Mouse (Mus musculus): Measurements from ENCODE around the gene F12. TPM values are rescaled to one million over a fixed set of nuclear protein-coding genes. Genes with fewer than 3 reads are reported as not detected.
"Not testable (repeated sequence)": the region's sequence is repeated elsewhere in the genome, so short reads cannot be mapped to it uniquely, and the experiment has no call there.

Gene F12
- total RNA-seq, 2 experiments from 2014 or later = 0.12 TPM; not detected in 1

DNA sequence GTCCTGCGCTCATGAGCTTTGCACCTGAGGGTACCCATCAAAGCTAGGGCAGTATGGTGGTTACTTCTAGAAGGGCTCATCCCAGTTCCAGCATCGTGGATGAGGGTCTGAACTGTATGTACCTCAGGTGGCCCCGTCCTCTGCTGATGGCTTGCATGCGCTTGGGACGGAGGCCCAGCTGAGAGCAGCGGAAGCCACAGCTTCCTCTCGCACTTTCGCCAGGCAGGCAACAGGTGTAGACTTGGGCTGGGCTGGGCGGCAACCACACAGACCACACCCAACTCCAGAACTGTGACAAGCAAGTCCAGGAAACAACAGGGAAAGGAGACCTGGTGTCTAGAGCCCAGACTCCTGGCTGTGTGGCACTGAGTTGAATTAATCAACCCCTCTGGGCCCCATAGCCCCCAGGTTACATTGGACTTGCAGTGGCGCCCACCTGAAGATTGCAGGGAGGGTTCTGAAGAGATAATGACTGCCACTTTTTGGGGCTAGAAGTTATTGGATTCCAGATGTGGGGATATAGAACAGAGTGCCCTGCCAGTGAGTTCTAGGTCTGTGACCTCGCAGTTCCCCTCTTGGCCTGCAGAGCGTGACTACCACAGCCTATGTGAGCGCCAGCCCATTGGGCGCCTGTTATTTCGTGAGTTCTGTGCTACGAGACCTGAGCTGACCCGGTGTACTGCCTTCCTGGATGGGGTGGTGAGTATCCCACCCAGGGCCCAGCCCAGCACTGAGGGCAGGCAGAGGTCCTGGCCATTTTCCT lies 23.3 kb upstream of the F12 start:
- DNase-seq (ENCODE audit: low spot score) = no peak

DNA sequence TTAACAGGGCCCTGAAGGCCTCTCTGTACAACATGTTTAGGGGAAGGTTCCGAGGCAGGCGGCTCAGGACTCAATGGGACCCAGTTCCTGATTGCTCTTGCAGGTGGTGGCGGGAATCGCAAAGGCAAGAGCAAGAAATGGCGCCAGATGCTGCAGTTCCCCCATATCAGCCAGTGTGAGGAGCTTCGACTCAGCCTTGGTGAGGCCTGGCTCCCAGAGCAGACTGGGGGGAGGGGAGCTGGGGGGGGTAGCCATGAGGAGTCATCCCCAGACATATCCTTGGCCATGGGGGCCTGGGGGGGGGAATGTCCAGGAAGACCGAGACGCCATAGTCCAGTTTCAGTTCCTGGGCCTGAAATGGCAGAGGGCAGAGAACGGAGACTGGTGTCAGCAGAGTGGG lies 22.6 kb upstream of the F12 start:
- no peak for DNase-seq (ENCODE audit: low spot score)

DNA sequence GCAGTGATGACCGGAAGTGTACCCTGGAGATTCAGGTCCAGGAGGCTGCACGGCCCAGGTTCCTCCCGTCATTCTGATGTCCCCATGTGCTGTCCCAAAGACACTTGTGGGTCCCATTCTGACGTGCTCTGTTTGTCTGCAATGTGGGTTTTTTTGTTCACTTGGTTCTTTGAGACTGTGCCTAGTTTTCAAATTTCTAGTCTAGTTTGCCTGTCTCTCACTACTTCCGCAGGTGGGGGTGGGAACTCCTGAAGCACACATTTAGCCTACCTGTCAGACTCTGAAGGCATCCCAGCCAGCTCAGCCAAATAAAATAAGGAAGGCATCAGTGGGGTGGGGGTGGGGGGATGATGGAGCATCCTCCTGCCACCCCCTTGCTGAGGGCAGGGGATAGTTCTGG lies 21.5 kb upstream of the F12 start:
- DNase-seq (ENCODE audit: low spot score) = no peak

DNA sequence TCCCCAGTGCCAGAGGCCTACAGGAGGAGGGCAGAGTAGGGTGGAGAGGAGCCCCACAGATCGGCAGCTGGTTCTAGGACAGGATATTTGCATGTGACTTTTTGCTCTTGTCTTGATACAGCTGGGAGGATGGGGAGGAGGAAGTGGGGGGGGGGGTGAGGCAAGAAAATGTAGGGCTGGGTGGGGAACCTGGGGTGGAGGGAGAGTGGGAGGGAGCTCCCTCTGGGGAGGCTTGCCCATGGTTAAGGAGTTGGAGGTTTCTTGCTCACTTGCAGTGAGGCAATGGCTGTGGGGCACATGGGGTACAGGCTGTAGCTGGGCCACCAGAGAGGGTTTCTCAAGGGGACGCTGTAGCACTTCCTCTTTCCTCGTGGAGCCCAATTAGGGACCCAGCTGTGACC lies 20.9 kb upstream of the F12 start:
- no peak for DNase-seq (ENCODE audit: low spot score)

DNA sequence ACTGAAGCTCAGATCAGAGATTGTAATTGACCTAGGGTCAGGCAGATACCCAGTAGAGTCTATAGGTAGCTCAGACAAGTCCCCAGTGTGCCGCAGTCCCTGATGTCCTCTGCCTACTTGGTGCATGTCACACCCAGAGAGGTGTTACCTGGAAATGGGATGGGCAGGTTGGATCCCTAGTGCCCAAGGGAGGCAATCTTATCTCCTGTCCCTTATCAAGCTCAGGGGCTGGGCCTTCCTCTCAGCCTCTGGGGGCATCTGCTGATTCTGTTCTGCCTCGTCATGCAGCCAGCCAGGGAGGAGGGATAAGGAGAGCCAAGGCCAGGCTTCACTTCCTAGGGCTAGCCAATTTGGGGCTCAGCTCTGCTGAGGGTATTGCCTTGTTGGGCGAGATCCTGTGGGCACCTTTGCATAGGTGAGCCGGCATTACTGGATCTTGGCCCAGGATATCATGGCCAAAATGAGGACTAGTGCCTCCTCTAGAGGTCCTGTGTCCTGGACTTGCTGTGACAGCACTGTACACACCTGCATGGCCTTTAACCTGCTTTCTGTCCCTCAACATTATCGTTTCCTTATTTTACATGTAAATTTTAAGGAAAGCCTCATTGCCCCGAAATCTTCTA lies 20.0 kb upstream of the F12 start:
- DNase-seq (ENCODE audit: low spot score) = no peak

GRCm38 (mm10) chr13:55445361-55446091 lies 18.9 kb upstream of the F12 start:
- DNase-seq (ENCODE audit: low spot score) = no peak

GRCm38 (mm10) chr13:55444937-55445315 lies 18.3 kb upstream of the F12 start, which contains the start of gene Grk6:
Gene Grk6, plus strand, starts transcription at chr13:55445072.
- DNase-seq (ENCODE audit: low spot score) = peak; percentile 100

DNA sequence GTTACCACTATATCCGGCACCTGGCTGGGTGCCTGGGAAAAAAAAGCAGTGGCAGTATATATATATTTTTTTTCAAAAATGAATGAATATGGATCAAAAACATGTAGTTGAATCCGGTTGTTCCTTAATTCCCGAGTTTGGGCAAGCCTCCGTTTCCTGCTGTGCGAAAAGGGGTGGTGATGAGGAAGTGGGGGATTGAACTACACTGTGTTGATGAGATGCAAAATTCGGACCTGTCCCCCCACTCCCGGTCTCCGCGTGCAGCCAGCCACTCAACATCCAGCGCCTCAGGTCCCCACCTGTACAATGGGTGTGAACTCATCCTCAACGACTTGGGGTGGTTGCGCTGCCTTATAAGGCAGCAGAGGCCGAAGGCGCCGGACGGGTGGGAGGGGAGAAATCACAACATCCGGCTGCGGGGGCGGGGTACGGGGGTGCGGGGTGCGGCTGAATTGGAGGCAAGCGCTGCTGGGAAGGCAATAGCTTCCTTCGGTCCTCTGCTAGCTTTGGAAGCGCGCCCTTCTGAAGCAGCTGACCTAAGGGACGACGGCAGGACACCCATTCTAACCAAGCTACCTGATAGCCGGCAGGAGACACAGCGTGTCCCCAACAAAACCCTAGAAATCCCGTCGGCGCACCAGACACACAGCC lies 17.8 kb upstream of the F12 start:
- DNase-seq (ENCODE audit: low spot score) = no peak

GRCm38 (mm10) chr13:55443799-55444285 lies 17.2 kb upstream of the F12 start:
- no peak for DNase-seq (ENCODE audit: low spot score)

DNA sequence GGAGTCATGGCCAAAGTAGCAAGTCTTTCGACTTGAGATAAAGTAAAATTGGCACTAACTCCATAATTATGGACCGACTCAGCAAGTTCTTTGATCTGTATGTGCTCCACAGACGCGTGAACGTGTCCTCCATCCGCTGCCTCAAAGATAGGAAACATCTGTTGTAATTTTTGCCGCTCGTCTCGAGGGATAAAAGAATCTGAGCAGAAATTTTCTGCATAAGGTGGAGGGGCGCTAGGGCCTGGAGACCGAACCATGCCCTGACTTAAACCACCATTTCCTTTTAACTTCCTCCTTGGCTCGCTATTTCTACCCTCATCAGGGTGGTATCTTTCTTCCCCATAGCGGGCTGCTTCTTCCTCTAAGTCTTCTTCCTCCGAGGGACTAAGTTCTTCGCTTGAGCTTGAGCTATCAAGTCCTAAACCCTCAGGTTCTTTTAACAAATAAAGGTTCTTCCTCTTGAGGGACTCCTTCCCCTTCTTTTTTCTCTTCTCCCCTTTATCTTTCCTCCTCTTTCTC lies 10.6 kb upstream of the F12 start:
- DNase-seq (ENCODE audit: low spot score) = not testable (repeated sequence)

DNA sequence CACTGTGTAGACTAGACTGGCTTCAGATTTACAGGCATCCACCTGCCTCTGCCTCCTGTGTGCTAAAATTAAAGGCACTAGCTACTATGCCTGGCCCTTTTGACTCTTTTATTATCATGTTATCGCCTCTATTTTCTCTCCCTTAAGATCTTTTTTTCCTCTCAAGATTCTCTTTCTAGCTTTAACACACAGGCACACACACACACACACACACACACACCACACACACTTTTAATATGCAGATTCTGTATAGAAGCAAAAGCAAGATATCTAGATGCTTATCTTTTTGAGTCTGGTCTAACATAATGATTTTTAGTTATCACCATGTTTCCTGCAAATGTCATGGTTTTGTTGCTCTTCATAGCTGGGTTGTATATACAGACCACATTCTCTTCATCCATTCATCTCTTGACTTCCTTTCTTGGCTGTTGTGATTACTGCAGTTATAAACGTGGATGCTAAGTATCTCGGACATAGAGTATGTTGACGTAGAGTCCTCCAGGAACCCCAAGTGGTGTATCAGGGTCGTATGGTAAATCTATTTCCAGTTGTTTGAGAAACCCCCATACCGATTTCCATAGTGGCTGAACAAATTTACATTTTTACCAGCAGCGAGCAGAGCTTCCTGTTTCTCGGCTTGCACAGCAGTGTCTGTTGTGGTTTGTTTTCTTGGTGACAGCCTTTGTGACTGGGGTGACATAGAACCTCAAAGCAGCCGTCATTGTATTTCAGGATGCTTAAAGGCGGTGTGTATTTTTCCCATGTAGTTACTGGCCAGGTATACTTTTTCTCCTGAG lies 5.5 kb upstream of the F12 start:
- DNase-seq (ENCODE audit: low spot score) = no peak

- no peak for DNase-seq (ENCODE audit: low spot score)
Measured at GRCm38 (mm10) chr13:55430566-55430965, 4.0 kb upstream of the F12 start.

DNA sequence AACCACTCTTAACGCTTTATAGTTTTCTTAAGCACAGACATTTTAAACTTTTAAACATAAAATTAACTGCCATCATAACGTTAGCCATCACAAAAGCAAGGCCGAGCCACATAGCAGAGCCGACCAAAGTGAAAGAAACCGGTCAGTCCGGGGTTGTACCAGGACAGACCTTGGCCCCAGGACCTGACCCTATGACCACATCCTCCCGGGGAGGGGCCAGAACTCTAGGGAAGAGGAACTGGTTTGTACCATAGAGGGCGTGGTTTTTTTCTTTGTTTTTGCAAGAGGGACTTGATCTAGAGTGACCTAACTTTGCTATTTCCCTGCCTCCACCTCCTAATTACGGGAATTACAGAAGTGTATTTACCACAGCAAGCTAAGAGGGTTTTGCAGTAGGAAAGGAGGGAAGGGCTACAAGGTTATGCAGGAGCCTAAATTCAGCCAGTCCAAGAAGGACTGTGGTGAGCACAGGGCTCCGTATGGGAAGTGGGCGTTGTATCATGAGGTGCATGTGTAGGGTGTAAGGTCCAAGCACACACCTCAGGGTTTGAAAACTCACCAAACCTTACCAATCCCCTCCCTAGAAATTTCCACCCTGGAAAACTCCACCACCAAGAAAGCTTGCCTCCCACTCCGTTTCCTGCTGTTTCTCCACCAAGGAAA lies 2.8 kb upstream of the F12 start:
- peak; percentile 76 for DNase-seq (ENCODE audit: low spot score)

GRCm38 (mm10) chr13:55420933-55421800 lies 5.4 kb downstream of the F12 start:
- DNase-seq (ENCODE audit: low spot score) = peak; percentile 75

- DNase-seq (ENCODE audit: low spot score) = no peak
Measured at GRCm38 (mm10) chr13:55420018-55420932, 6.3 kb downstream of the F12 start.

DNA sequence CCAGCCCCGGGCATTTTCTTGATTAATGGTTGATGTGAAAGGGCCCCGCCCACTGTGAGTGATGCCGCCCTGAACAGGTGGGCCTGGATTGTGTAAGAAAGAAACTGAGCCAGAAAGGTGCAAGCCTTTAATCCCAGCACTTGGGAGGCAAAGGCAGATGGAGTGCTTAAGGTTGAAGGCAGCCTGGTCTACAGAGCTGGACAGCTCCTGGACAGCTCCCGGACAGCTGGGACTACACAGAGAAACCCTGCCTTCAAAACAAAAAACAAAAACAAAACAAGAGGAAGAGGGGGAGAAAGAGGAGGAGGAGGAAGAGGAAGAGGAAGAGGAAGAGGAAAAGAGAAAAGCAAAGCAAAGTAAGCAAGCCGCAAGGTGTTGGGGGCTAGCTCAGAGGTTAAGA lies 7.5 kb downstream of the F12 start:
- DNase-seq (ENCODE audit: low spot score) = no peak

- DNase-seq (ENCODE audit: low spot score) = peak; percentile 91
Measured at GRCm38 (mm10) chr13:55418004-55418403, 8.6 kb downstream of the F12 start.

DNA sequence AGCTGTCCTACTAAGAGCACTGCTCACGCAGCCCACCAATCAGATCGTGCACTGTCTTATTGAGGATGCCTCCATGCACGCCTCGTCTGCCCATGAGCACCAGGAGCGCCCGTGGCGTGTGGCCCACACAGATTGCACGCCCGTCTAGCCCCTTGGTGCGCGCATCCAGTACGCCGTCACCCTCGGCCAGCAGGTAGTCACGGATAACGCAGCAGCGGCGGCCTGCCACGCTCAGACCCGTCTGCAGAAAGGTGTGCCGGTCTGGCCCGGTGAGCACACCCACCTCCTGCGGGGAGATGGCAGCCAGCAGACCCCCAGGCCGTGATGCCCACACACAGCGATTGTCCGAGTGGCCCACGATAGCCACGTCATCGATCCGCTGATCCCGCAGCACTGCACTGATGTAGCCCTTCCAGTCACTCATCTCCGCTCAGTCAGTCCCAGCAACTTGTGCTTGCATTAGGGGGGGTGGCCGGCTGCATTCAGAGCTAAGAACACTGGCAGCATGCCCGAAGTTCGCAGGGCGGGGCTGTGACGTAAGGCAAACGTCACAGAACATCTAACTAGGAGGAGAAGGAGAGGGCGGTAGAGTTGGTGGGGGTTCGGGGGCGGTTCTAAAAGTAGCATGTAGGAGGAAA lies 11.7 kb downstream of the F12 start, which contains the start of gene Pfn3:
Gene Pfn3, minus strand, starts transcription at position 490 of the 638 bp plus-strand sequence.
- no peak for DNase-seq (ENCODE audit: low spot score)
